Mouse (Mus musculus) ES-E14 (cell line): ENCODE measurements around the gene Tsen2.

Experiments
- HCFC1 ChIP-seq: IDR thresholded peaks from 2 replicates; pipeline ENCODE4 v1.6.1; 2012; ENCODE audit warnings: low read length, inconsistent platforms, borderline replicate concordance; ENCODE audit not compliant: insufficient read depth
- MAFK ChIP-seq: IDR thresholded peaks from 2 replicates; pipeline ENCODE4 v1.6.1; 2014; ENCODE audit warnings: mild to moderate bottlenecking, low read depth, low read length, inconsistent platforms; ENCODE audit not compliant: insufficient read depth
- ZC3H11A ChIP-seq: IDR thresholded peaks from 2 replicates; pipeline ENCODE4 v1.6.1; 2012; ENCODE audit warnings: low read depth, mild to moderate bottlenecking, inconsistent platforms, low read length, borderline replicate concordance

- TF ChIP-seq HCFC1 = no peak
- TF ChIP-seq ZC3H11A = no peak
- no peak for TF ChIP-seq MAFK
These were observed 62.0 kb downstream of the Tsen2 start for GRCm38 (mm10) chr6:115606461-115606860.
